Mouse (Mus musculus) right cerebral cortex, postnatal 14 days (tissue): ENCODE results near the gene Mmrn2.
"Not testable (repeated sequence)": the region's sequence is repeated elsewhere in the genome, so short reads cannot be mapped to it uniquely, and the experiment has no call there.

Experiments
- DNase-seq: peaks from one replicate; pipeline ENCODE4 v3.0.0; 2022

The Mmrn2 gene

DNA sequence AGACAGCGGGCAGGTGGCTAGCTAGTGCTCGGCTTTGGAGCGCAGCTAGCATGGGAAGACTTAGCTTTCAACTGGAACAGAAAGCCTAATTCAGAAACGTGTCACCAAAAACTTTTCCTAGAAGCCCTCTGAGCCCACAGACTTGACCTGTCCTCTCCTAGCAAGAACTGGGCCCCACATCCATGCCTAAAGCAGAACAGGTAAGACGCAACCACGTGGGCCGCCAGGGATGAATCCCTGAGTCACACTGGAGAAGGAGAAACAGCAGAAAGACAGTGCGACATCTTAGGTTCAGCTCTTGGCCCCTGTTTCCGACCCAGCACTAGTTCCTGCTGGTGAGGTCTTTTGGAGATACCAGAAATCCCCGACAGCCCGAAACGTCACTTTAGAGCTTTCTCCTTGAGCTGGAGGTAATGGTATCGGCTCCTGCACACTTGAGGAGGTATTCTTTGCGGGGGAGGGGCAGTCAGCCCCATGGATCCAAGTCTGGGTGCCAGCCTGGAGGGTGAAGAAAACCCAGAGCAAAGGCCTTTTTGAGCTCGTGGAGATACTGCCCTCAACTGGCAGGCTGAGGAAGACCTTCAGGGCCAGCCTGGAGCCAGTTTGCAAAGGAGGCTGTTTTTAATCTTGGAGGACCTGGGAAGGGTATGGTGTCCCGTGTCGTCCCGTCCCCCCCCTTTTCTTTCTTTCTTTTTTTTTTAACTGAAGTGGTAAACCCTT, 12.4 kb upstream of the Mmrn2 start:
- DNase-seq = peak; percentile 41

DNA sequence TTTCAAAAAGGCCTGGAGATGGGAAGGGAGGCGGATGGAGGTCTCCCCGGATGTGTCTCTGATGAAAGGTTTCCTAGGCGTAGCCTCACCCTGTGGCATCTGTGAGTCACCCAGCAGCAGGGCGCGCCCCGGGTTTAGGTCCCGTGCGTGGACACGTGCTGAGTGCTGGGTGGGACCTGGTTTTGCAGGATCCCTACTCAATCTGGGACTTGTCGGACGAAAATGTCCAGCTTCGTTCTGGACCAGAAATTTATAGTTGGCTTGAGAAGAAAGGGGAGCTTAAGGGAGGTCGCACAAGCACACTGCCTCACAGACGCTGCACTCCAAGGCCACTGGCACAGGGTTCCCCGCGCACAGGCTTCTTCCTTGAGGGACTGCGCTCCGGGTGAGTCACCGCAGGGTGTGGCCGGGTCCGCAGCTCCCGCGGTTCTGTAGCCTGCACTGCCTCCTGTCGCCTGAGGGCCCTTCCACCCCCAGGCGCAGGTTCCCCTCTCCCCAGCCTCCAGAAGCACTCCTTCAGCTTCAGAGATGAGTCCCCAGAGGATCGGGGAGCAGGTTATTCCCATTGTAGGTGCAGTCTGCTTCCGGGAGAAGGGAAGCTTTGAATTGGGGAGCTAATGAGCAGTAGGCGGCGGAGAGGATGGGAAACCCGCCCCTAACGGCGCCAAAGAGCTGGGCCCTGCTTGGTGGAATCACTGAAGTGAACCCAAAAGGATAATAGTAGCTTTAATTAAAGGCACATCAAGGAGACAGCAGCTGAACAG, 11.6 kb upstream of the Mmrn2 start:
- peak; percentile 51 for DNase-seq

DNA sequence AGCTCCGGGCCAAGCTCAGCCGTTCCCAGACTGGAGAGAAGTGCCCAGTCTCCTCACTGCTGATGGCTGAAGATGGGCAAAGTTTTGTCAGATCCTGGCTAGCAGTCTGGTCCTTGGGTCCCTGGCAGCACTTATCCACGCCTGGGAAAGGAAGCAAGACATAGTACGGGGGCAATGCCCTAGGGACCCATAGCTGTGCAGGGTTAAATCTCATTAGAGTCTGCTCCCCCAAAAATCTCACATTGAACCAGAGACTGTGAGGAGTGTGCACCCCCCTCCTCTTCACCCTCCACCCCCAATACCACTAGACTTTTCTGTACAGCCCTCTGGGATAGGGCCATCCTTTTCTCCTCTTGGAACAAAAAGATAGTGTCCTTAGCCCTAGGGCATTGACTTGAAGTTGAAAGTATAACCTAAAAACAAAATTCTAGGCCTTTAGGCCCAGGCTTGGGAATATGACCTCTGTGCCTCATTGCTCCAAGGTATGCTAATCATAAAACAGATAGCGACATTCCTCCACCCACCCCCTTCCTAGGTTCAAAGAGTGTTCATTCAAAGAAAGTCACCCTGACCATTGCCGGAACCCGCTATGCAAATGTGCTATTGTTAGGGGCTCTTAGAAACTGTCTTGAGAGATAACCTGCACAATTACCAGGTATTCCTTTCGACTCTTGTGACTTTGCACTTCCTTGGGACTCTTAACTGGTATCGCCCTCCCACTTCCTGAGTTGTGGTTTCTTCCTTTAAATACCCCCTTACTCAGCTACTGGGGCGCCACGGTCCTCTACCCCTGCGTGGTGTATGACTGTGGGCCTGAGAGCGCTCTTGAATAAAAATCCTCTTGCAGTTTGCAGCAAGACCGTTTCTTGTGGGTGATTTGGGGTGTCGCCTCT, 10.8 kb upstream of the Mmrn2 start:
- not testable (repeated sequence) for DNase-seq

DNA sequence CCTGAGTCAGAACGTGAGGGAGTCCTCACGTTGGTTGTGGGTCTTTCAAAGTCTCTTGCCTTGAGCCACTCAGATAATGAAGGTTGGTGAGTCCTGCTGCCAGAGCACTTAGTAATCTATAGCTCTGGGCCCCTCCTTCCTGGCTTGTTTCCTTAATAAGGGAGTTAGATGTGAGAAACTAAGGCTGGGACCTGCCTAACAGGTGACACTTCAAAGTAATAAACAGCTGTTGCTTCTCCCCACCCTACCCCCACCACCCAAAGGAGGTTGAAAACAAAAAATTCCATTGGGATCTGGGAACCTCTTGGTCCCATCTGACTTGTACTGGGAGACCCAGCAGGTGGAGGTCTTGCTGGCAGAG, 10.1 kb upstream of the Mmrn2 start:
- DNase-seq = no peak

DNA sequence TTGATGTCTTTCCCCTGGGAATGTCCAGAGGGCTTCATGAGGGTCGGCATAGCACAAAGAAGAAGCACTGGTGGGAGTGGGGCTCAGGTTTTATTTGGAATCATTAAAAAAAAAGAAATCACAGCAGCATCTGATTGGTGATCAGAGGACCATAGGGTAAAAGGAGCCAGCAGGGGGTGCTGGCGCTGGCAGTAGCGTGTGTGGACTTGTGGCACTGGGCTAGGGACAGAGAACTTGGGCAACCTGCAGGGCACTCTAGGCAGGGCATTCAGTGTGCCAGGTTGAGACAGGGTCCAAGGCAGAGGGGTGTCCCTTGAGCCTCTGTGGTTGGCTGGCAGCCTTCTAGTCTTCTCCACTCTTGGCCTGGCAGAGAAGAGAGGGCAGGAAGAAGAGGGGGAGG, 5.1 kb upstream of the Mmrn2 start:
- DNase-seq = no peak

DNA sequence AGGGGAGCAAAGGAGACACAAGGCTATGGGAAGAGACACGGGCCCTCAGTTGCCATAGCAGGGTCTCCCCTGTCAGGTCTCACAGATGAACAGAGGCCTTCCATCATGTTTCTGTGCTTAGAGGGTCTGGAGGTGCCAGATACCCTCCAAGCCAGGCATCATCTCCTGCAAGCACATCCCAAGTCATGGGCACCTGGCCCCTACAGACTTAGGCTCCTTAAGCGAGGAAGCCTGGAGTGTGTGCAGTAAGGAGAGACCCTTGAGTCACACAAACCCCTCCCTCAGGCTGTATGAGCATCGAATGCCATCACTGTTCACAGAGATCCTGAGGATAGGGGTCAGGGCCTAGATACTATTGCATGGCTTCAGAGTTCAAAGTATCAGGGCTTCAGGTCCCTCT, 4.3 kb upstream of the Mmrn2 start:
- no peak for DNase-seq

DNA sequence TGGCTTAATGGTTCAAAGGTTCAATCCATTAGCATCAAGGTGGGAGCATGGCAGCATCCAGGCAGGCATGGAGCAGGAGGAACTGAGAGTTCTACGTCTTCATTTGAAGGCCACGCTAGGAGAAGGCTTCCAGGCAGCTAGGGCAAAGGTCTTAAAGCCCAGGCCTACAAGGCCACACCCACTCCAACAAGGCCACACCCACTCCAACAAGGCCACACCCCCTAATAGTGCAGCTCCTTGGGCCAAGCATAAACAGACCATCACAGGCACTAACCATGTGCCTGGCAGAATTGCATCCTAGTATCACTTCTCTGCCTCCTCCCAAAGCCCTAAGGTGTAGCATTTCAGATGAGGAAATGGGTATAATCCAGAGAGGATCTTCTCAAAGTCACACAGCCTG, 3.5 kb upstream of the Mmrn2 start:
- DNase-seq = no peak

DNA sequence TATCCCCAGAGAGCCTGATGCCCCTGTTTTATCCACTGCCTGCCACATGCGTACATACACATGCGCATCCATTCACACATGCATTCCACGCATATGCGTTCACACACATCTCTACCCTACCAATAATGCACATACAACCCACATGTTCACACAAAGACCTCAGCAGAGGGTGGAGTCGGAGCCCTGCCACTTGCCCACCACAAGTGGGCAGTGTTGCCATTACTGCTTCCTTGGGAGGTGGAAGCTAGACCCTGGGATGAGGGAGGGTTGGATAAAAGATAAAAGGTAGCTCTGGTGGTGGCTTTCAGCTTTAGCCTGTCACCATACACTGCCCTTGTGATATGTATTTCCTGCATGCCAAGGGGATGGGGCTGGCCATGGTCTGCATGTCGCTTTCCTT, 2.6 kb upstream of the Mmrn2 start:
- peak; percentile 66 for DNase-seq

DNA sequence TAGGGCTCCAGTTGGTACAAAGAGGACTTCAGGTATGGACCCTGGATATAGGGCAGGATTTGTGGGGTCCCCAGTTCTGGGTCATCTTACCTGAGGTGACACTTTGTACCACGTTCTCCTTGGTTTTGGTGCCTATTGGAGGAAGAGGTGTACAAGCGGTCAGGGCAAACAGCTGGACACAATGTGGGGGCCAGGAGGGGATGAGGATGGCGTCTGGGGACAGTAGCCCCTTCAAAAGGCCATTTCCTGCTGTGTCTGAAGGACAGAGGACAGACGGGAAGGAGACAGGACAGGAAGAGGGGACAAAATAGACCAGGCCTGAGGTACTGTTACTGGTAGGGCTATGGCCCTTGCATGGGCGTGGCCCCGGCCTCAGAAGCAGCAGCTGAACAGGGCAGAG, 1.7 kb upstream of the Mmrn2 start:
- DNase-seq = no peak

DNA sequence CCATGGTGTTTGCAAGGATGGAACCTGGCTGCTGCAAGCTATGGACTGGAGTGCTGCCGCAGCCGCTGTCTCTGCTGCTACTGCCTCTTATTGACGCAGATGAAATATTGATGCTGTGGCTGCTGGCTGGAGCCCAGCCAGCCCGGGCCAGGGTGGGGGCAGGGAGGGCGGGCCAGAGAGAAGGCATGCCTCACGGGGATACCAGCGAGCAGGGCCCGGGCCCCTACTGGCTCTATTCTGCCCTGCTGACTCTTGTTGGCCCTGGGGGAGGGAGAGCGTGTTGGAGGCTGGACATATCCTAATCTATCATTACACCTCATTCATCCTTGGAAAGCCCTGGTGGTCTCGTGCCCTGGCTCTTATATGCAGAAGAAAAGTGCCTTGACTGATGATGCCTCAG, 688 bp upstream of the Mmrn2 start, which contains the start of gene Sncg:
TSS of gene Sncg (minus strand) at position 213 of the 400 bp plus-strand sequence.
- no peak for DNase-seq

DNA sequence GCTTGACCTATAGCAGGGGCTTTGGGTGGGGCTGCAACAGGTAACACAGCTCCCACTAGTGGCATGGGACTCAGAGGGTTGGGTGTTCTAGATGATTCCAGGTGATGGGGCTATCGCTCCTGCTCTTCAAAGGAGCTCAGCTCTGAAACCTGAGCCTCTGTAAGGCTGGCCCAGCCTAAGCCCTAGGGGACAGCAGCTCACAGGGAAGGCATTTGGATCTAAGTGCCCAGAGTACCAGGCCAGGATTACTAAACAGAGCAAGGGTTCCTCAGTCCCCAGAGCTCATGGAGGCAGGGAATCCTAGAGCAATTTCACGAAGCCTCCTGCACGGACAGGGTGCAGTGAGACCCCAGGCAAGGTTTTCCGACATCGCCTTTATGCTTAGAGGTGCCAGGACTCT, 676 bp downstream of the Mmrn2 start:
- no peak for DNase-seq

DNA sequence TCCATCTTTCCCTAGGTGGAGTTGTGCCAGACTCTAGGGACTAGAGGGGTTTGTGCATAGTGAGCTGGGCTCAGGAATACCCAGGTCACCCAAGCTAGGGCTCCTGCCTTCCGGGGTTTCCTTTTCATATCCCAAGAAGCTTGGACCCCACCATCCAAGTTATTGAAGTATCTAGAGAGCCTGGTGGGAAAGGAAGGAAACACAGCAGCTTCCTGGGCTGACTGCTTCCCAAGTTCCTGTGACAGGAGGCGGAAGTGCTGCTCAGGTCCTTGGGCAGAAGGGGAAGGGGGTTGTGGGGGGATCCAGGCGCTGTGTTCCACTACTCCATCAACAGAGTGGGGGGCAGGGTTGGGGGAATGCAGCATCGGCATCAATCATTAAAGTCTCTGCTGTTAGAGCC, 1.9 kb downstream of the Mmrn2 start:
- DNase-seq = no peak

DNA sequence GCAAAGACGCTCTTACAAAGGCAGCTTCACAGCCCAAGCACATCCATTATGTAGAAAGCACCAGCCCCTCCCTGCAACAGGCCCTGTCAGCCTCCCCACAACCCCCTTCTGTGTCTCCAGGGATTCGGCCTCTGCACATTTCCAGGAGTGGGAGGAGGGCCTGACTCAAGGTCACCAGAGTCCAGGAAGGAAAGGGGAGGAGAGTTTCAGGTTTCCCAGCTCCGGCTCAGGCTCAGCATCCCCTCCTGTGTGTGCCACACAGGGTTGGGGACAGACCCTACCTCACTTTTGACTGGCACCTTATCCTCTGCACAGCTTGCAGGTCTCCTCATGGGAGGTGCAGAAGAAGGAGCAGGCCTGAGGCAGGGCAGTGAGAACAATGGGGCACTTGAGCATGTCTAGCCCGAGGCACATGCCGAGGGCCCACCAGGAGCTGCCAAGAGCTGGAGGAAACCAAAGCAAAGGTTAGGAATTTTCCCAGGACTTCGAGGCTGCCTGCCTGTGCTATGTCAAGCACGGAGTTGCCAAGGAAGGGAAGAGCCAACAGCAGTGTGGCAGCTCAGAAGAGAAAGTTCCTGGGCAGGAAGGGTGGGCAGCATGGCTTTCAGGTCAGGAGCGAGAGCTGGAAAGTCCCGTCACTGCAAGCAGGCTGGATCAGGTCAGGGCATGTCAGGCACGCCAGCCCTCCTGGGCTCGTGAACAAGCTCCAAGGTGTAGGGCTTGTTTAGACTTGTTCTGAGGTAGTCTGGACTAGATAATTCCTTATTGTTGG, 3.5 kb downstream of the Mmrn2 start:
- DNase-seq = no peak

DNA sequence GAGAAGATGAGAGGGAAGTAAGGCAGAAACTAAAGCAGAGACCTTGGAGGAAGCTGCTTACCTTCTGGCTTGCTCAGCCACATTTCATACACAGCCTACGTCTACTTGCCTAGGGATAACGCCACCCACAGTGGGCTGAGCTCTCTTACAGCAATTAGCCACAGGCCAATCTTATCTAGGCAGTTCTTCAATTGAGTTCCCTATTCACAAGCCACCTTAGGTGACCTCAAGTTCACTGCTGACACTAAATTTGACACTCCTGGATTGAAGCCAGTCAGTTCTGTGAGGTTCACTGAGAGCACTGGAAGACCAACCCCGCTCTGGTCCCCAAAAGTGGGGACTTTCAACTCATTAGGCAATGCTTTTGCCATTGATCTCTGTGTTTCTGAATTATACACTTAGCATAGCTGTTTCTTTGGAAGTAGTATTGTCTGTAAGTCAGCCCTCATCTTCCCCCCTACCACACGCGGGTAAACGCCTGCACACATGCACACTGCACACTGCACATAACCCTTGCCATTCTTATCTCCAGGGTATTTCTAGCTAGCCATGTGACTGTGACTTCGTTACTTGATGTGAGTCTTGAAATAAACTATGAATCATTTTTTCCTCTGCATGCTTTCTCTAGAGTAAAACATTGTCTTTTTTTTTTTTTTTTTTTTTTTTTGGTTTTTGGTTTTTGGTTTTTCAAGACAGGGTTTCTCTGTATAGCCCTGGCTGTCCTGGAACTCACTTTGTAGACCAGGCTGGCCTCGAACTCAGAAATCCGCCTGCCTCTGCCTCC, 7.8 kb downstream of the Mmrn2 start:
- no peak for DNase-seq

DNA sequence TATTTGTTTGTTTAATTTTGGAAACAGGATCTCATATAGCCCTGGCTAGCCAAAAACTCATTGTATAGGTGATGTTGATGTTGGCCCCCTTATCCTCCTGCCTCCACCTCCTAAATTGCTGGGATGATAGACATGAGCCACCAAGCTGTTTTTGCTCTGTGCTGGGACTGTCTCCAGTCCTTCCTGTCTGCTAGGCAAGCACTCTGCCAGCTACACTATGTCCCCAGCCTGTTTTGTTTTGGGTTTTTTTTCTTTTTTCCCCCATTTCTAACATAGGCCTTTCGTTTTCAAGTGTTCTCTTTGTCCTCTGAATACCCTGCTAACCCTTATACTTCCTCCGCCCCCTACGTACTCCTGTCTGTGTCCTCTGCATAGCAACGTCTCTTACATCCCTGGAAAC, 18.0 kb downstream of the Mmrn2 start:
- DNase-seq = no peak

DNA sequence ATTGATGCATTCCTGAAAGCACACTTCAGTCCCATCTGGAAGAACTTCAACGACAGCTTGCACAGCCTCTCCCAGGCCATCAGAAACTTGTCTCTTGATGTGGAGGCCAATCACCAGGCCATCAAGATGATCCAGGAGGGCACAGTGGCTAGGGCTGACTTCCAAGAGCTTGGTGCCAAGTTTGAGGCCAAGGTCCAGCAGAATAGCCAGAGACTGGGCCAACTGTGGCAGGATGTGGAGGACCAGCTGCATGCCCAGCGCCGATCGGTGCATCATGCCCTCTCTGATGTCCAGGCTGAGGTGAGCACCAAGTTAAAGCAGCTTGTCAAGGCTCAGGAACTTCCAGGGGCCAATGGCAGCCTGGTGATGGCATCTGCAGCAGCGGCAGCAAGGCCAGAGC, 22.6 kb downstream of the Mmrn2 start:
- DNase-seq = no peak

DNA sequence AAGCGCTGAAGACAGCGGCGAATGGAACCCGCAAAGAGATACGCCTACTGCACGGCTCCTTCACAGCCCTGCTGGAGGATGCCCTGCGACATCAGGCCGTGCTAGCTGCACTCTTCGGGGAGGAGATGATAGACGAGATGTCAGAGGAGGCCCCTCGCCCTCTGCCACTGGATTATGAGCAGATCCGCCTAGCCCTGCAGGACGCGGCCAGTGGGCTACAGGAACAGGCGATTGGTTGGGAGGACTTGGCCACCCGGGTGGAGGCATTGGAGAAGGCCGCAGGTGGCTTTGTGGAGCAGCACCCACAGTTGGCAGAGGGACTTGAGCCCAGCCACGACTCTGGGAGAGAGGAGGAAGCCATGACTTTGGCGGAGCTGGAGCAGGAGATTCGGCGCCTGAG, 23.6 kb downstream of the Mmrn2 start:
- DNase-seq = no peak

DNA sequence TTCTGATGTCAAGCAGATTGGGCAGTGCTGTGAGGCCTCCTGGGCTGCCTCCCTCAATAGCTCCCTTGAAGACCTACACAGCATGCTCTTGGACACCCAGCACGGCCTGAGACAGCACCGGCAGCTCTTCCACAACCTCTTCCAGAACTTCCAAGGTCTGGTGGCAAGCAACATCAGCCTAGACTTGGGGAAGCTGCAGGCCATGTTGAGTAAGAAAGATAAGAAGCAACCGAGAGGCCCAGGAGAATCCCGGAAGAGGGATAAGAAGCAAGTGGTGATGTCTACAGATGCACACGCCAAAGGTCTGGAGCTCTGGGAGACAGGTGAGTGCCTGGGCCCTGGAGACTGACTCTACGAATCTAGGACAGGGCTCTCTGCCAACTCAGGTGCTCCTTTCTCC, 24.0 kb downstream of the Mmrn2 start:
- no peak for DNase-seq

DNA sequence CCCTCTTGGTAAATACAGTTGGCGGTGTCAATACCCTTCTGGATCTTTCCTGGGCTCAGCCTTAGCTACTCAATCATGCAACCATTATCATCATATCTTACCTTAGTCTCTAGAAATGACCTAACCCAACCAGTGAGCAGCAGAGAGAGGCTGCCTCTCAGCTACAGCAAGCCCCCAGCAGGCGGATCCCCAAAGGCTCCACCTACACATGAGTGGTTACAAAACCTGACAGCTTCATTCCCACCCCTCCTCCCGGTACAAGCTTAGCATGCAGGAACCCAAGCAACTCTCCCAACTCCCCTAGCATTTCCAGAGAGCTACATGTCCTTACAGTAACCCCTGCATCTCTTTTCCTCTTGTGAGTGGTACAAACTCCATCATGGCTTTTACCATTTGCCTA, 24.8 kb downstream of the Mmrn2 start:
- DNase-seq = no peak

DNA sequence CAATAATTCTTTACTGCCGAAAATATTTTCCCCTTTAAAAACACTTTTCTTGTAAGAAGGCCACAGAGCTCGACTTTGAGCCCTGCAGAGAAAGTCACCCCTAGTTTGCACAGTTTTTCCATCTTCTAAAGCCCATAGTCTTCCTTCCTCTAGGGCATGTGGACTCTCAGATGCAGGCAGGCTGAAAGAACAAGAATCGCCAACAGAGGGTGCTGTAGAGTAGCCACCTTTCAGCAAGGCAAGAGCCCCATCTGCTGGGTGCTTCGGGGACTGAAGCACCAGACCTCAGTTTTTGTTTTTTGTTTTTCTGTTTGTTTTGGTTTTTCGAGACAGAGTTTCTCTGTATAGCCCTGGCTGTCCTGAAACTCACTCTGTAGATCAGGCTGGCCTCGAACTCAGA, 25.9 kb downstream of the Mmrn2 start:
- peak; percentile 74 for DNase-seq

DNA sequence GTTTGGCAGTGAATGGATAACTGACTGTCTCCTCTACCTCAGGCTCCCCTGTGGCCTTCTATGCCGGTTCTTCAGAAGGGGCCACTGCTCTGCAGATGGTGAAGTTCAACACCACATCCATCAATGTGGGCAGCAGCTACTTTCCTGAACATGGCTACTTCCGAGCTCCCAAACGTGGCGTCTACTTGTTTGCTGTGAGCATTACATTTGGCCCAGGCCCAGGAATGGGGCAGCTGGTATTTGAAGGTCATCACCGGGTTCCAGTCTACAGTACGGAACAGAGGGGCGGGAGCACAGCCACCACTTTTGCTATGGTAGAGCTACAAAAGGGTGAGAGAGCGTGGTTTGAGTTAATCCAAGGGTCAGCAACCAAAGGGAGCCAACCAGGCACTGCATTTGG, 27.6 kb downstream of the Mmrn2 start:
- DNase-seq = no peak

DNA sequence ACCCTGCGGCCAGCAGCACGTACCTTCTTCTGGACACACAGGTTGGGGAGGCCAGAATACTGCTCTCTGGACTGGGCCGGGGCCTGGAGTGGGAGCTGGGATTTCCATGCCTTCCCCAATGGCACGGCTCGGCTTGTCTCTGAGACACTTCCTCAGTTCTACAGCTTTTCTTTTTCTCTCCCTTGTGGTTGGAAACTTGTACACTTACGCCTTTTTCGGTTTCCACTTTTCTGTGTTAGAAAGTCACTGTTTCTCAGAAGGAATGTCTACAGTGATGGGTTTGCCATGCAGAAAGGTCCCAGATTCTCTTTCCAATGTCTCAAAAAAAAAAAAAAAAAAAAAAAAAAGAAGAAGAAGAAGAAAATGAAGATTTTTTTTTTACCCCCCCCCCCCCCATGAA, 28.2 kb downstream of the Mmrn2 start:
- no peak for DNase-seq
